Mouse (Mus musculus) neutrophil, adult 65 days (primary cell): ENCODE measurements around the gene Grik1. TPM values are rescaled to one million over a fixed set of nuclear protein-coding genes. Genes with fewer than 3 reads are reported as not detected.

ENCODE experiments used
- total RNA-seq: library from RNA; stranded (reverse); gene quantifications from 2 replicates; pipeline ENCODE4 v1.2.4, GENCODE M21; 2023

The Grik1 gene
- not detected in 2 replicates for total RNA-seq

GRCm38 (mm10) chr16:88290132-88290772 lies at the start of gene Grik1:
Grik1 (minus strand) TSS chr16:88290265.

Other genes with a start within 250 kb of the Grik1 start
- gene Cldn17, start 216.7 kb upstream of the Grik1 start, total RNA-seq = not detected in 2 replicates